Mouse (Mus musculus) cerebellum, adult 18-20 months (tissue): Measurements from ENCODE around the gene Il18bp.

Experiments used
- DNase-seq, 2 experiments: peaks; one replicate each; pipeline ENCODE4 v3.0.0; 2021

Gene Il18bp

GRCm38 (mm10) chr7:102000921-102001630 lies 17.4 kb downstream of the Il18bp start:
- DNase-seq: peak; percentile 57 to 61

GRCm38 (mm10) chr7:102000296-102000695 lies 18.2 kb downstream of the Il18bp start:
- peak in 1 of 2 experiments; percentile 41 for DNase-seq

- peak; percentile 68 to 74 for DNase-seq
Observed at GRCm38 (mm10) chr7:101999461-102000151, 18.9 kb downstream of the Il18bp start.

GRCm38 (mm10) chr7:101998194-101998927 lies 20.1 kb downstream of the Il18bp start:
- peak; percentile 92 to 94 for DNase-seq

GRCm38 (mm10) chr7:101994241-101994640 lies 24.2 kb downstream of the Il18bp start:
- DNase-seq: no peak

- DNase-seq: no peak
Observed at GRCm38 (mm10) chr7:101985081-101985480, 33.4 kb downstream of the Il18bp start.

- DNase-seq: no peak
Observed at GRCm38 (mm10) chr7:101982735-101983134, 35.8 kb downstream of the Il18bp start.

- DNase-seq: peak; percentile 47 to 60
Observed at GRCm38 (mm10) chr7:101974505-101974904, 44.0 kb downstream of the Il18bp start.

- no peak for DNase-seq
Observed at GRCm38 (mm10) chr7:101973730-101974129, 44.8 kb downstream of the Il18bp start.

GRCm38 (mm10) chr7:101971721-101972120 lies 46.8 kb downstream of the Il18bp start:
- no peak for DNase-seq

- peak; percentile 84 to 85 for DNase-seq
Observed at GRCm38 (mm10) chr7:101970821-101971461, 47.5 kb downstream of the Il18bp start.

- DNase-seq: peak in 1 of 2 experiments; percentile 89
Observed at GRCm38 (mm10) chr7:101970429-101970775, 48.1 kb downstream of the Il18bp start.

- DNase-seq: peak; percentile 85 to 89
Observed at GRCm38 (mm10) chr7:101969694-101970428, 48.6 kb downstream of the Il18bp start.

- peak; percentile 34 to 39 for DNase-seq
Observed at GRCm38 (mm10) chr7:101968751-101969150, 49.7 kb downstream of the Il18bp start.

GRCm38 (mm10) chr7:101967256-101967655 lies 51.2 kb downstream of the Il18bp start:
- DNase-seq: no peak

GRCm38 (mm10) chr7:101965606-101966005 lies 52.9 kb downstream of the Il18bp start:
- no peak for DNase-seq
